Mouse (Mus musculus) ES-Bruce4 (cell line): ENCODE measurements around the gene Gas7. TPM values are rescaled to one million over a fixed set of nuclear protein-coding genes. Genes with fewer than 3 reads are reported as not detected.

ENCODE experiments used
- H3K27ac ChIP-seq: 2 replicates; pipeline ENCODE4 v1.5.1; 2012; ENCODE audit warnings: low read length, inconsistent platforms; ENCODE audit not compliant: insufficient read depth
- H3K27me3 ChIP-seq: 2 replicates; pipeline ENCODE4 v1.6.1; 2012; ENCODE audit warnings: mild to moderate bottlenecking, low read length, inconsistent platforms; ENCODE audit not compliant: control insufficient read depth, poor library complexity, insufficient read depth, severe bottlenecking
- H3K36me3 ChIP-seq: 2 replicates; pipeline ENCODE4 v1.6.1; 2012; ENCODE audit warnings: inconsistent platforms, mild to moderate bottlenecking, low read length, moderate library complexity; ENCODE audit not compliant: control insufficient read depth, poor library complexity, insufficient read depth, severe bottlenecking
- H3K4me1 ChIP-seq: one replicate; pipeline ENCODE4 v1.8.1; 2011; ENCODE audit warnings: low read length; ENCODE audit not compliant: control insufficient read depth, insufficient read depth
- H3K4me3 ChIP-seq: 2 replicates; pipeline ENCODE4 v1.5.1; 2011; ENCODE audit warnings: low read depth, mild to moderate bottlenecking, low read length
- H3K9ac ChIP-seq: 2 replicates; pipeline ENCODE4 v1.6.1; 2012; ENCODE audit warnings: low read depth, mild to moderate bottlenecking, inconsistent platforms; ENCODE audit not compliant: poor library complexity, severe bottlenecking
- H3K9me3 ChIP-seq: replicated peaks from 2 replicates; pipeline ENCODE4 v1.6.1; 2012; ENCODE audit warnings: mild to moderate bottlenecking, low read length, inconsistent platforms; ENCODE audit not compliant: control insufficient read depth, poor library complexity, insufficient read depth, severe bottlenecking
- CTCF ChIP-seq: IDR thresholded peaks from one replicate; pipeline ENCODE4 v1.8.1; 2011; ENCODE audit warnings: low read depth, low read length
- EP300 ChIP-seq: IDR thresholded peaks from 2 replicates; pipeline ENCODE4 v1.6.1; 2011; ENCODE audit warnings: low read depth, low read length; ENCODE audit not compliant: insufficient read depth
- POLR2A ChIP-seq: IDR thresholded peaks from one replicate; pipeline ENCODE4 v1.8.1; 2011; ENCODE audit warnings: low read length; ENCODE audit not compliant: insufficient read depth
- polyA plus RNA-seq: library from polyadenylated mRNA; stranded (reverse); fragments of >200 nt; gene quantifications from 2 replicates; pipeline ENCODE4 v1.2.4, GENCODE M21; 2011; ENCODE audit warnings: low read depth; ENCODE audit not compliant: missing spikeins, insufficient read depth, insufficient read length

The Gas7 gene
- polyA plus RNA-seq, 1 experiment = 2.3 TPM

- Histone ChIP-seq H3K27me3 (no peaks in the 10 kb centered on the region), H3K27ac (no peak overlapping the region), H3K9ac (no peak overlapping the region), H3K4me3 (no peak overlapping the region), H3K36me3 (no peaks in the 10 kb centered on the region), H3K4me1 (no peaks in the 10 kb centered on the region), H3K9me3 (no peaks in the 10 kb centered on the region)
- no peak for TF ChIP-seq POLR2A
- no peak for TF ChIP-seq EP300
- no peak for TF ChIP-seq CTCF
Measured at GRCm38 (mm10) chr11:67524731-67525130, 69.5 kb downstream of the Gas7 start.

- Histone ChIP-seq H3K27me3 (no peaks in the 10 kb centered on the region), H3K4me3 (no peak overlapping the region), H3K9ac (no peak overlapping the region), H3K36me3 (no peaks in the 10 kb centered on the region), H3K27ac (no peak overlapping the region), H3K9me3 (no peaks in the 10 kb centered on the region), H3K4me1 (no peaks in the 10 kb centered on the region)
- TF ChIP-seq EP300 (no peak), CTCF (no peak), POLR2A (no peak)
Measured at GRCm38 (mm10) chr11:67525841-67526240, 70.6 kb downstream of the Gas7 start.

GRCm38 (mm10) chr11:67526621-67527545 is 71.6 kb downstream of the Gas7 start:
- H3K27ac ChIP-seq = no peak overlapping the region
- H3K27me3 ChIP-seq = no peaks in the 10 kb centered on the region
- TF ChIP-seq CTCF (no peak), EP300 (no peak), POLR2A (no peak)
- H3K36me3 ChIP-seq = no peaks in the 10 kb centered on the region
- no peaks in the 10 kb centered on the region for H3K9me3 ChIP-seq
- H3K4me1 ChIP-seq = no peaks in the 10 kb centered on the region
- H3K9ac ChIP-seq = no peak overlapping the region
- no peak overlapping the region for H3K4me3 ChIP-seq

- Histone ChIP-seq H3K36me3 (no peaks in the 10 kb centered on the region), H3K9ac (no peak overlapping the region), H3K27me3 (no peaks in the 10 kb centered on the region), H3K9me3 (no peaks in the 10 kb centered on the region; the same call in 1 of the 2 replicates), H3K4me1 (no peaks in the 10 kb centered on the region), H3K4me3 (no peak overlapping the region), H3K27ac (no peak overlapping the region)
- no peak for TF ChIP-seq CTCF
- TF ChIP-seq EP300 = no peak
- no peak for TF ChIP-seq POLR2A
Measured at GRCm38 (mm10) chr11:67531286-67531685, 76.0 kb downstream of the Gas7 start.

GRCm38 (mm10) chr11:67531926-67532565 is 76.8 kb downstream of the Gas7 start:
- TF ChIP-seq EP300 (no peak), POLR2A (no peak), CTCF (no peak)
- no peaks in the 10 kb centered on the region; the same call in 1 of the 2 replicates for H3K9me3 ChIP-seq
- H3K27ac ChIP-seq = no peak overlapping the region
- H3K4me3 ChIP-seq = no peak overlapping the region
- no peaks in the 10 kb centered on the region for H3K36me3 ChIP-seq
- H3K4me1 ChIP-seq = no peaks in the 10 kb centered on the region
- no peak overlapping the region for H3K9ac ChIP-seq
- H3K27me3 ChIP-seq = no peaks in the 10 kb centered on the region

GRCm38 (mm10) chr11:67532728-67533127 is 77.5 kb downstream of the Gas7 start:
- Histone ChIP-seq H3K4me1 (no peaks in the 10 kb centered on the region), H3K9ac (no peak overlapping the region), H3K27me3 (no peaks in the 10 kb centered on the region), H3K9me3 (no peaks in the 10 kb centered on the region; the same call in 1 of the 2 replicates), H3K27ac (no peak overlapping the region), H3K36me3 (no peaks in the 10 kb centered on the region), H3K4me3 (no peak overlapping the region)
- TF ChIP-seq POLR2A (no peak), CTCF (no peak), EP300 (no peak)
